Mouse (Mus musculus) neural tube, embryonic 10.5 days (tissue): Measurements from ENCODE around the gene Dab2.

ENCODE experiments used
- DNase-seq: peaks from one replicate; pipeline ENCODE4 v3.0.0-alpha.2; 2017; ENCODE audit warnings: low spot score; ENCODE audit errors: extremely low spot score

The Dab2 gene

GRCm38 (mm10) chr15:6463361-6463923 lies 163.9 kb downstream of the Dab2 start:
- DNase-seq = no peak

GRCm38 (mm10) chr15:6466995-6467394 lies 167.4 kb downstream of the Dab2 start:
- DNase-seq = no peak

GRCm38 (mm10) chr15:6468845-6469244 lies 169.3 kb downstream of the Dab2 start:
- DNase-seq = no peak

- no peak for DNase-seq
Observed at GRCm38 (mm10) chr15:6469384-6469783, 169.8 kb downstream of the Dab2 start.

GRCm38 (mm10) chr15:6483561-6483960 lies 184.0 kb downstream of the Dab2 start:
- no peak for DNase-seq
